Comparison of ENCODE assay signal across 10 mouse cellular contexts in the genomic region with DNA sequence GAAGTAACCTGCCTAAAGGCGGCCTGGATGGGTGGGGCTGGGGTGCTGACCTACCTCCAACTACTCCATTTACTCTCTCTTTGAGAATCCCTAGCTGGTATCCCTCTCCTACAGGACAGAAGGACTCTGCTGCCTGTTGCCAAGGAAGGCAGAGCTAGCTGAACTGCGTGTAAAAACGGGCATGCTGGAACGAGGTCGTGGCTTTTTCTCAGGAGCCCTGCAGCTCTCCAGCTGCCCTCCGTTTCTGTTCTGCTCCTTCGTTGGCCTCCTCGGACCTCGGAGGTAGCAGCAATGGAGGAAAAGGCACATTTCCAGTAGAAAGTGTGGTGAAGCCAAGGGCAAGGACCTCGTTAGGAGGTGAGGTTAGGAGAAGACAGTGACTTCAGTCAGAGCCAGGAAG. TPM values are rescaled to one million over a fixed set of nuclear protein-coding genes. Genes with fewer than 3 reads are reported as not detected.
DNase-seq lines count a peak whose midpoint lies in the region; ATAC-seq and TF ChIP-seq lines count a peak whose summit lies in the region.
"Had no signal": no experiment of that assay in that cellular context is flagged by ENCODE, and none has a peak within 500 bp of the region (broad histone marks: within the 10 kb centered on the region; RNA-seq: fewer than 3 reads in every experiment).

No protein-coding gene starts in this region.

- TF ChIP-seq CTCF in layer of hippocampus, adult 2 months (conservative IDR thresholded peaks at IDR 0.05) = no peak
- no peak for TF ChIP-seq CTCF in cortical plate, adult 2 months (IDR thresholded peaks at IDR 0.05; ENCODE audit: extremely low read depth, insufficient read depth, low read length)
- no peak for TF ChIP-seq CTCF in forebrain, postnatal 0 days (IDR thresholded peaks at IDR 0.05; ENCODE audit: low read depth)

- ATAC-seq in forebrain, postnatal 0 days = no peak
- no peak for ATAC-seq in midbrain, embryonic 15.5 days (replicated peaks)
- no peak for ATAC-seq in frontal cortex, adult (ENCODE audit: low TSS enrichment)

- WGBS in forebrain, postnatal 0 days = 52% methylated on average over 10 of the region's 10 CpGs
- whole genome bisulfite sequencing in midbrain, embryonic 15.5 days = 60% methylated on average over 10 of the region's 10 CpGs

- peak overlapping the region; percentile 85 for H3K27ac ChIP-seq in layer of hippocampus, adult 2 months
- H3K27ac ChIP-seq in cortical plate, adult 2 months (ENCODE audit: insufficient read depth, low read length) = peak overlapping the region; percentile 2; the same call in 1 of the 2 replicates
- peak overlapping the region; percentile 0; the same call in 1 of the 2 replicates for H3K27ac ChIP-seq in forebrain, postnatal 0 days (ENCODE audit: low read depth, low read length)
- H3K27ac ChIP-seq in midbrain, embryonic 15.5 days = 0 out of 2 replicates have a peak overlapping the region, but pooled peaks have one; percentile 2

- H3K9ac ChIP-seq in forebrain, postnatal 0 days = no peak overlapping the region
- H3K9ac ChIP-seq in midbrain, embryonic 15.5 days = no peak overlapping the region

- H3K4me1 ChIP-seq in cortical plate, adult 2 months (ENCODE audit: control insufficient read depth, insufficient read depth, low read length) = peaks cover 9% of the 10 kb centered on the region
- H3K4me1 ChIP-seq in forebrain, postnatal 0 days (ENCODE audit: insufficient read depth) = peaks cover 11% of the 10 kb centered on the region
- H3K4me1 ChIP-seq in midbrain, embryonic 15.5 days = peaks cover 40% of the 10 kb centered on the region

- H3K4me3 ChIP-seq in layer of hippocampus, adult 2 months = peak overlapping the region; percentile 30; the same call in 1 of the 2 replicates
- 0 out of 2 replicates have a peak overlapping the region, but pooled peaks have one; percentile 3 for H3K4me3 ChIP-seq in cortical plate, adult 2 months (ENCODE audit: insufficient read depth, low read length)
- H3K4me3 ChIP-seq in forebrain, postnatal 0 days (ENCODE audit: low read depth, low read length) = no peak overlapping the region
- H3K4me3 ChIP-seq in midbrain, embryonic 15.5 days = no peak overlapping the region

- no peak overlapping the region for H3K4me2 ChIP-seq in forebrain, postnatal 0 days (ENCODE audit: low read depth)
- no peak overlapping the region for H3K4me2 ChIP-seq in midbrain, embryonic 15.5 days

- H3K27me3 ChIP-seq in forebrain, postnatal 0 days (ENCODE audit: insufficient read depth, low read length) = no peaks in the 10 kb centered on the region
- H3K27me3 ChIP-seq in midbrain, embryonic 15.5 days (replicated peaks) = no peaks in the 10 kb centered on the region
- H3K27me3 ChIP-seq: Patski had no signal

- H3K36me3 ChIP-seq in forebrain, postnatal 0 days (ENCODE audit: insufficient read depth) = peaks cover 46% of the 10 kb centered on the region
- peaks cover 37% of the 10 kb centered on the region for H3K36me3 ChIP-seq in midbrain, embryonic 15.5 days (replicated peaks)

- DNase-seq in layer of hippocampus, adult 2 months (ENCODE audit: low spot score in 2 of 2) = no peak
- DNase-seq in layer of hippocampus, postnatal 14 days (ENCODE audit: low spot score in 2 of 2) = no peak
- no peak for DNase-seq in forebrain, postnatal 0 days
- no peak for DNase-seq in layer of hippocampus, adult 18-20 months (ENCODE audit: low spot score in 2 of 2)
- DNase-seq in ovary, postnatal 14 days (ENCODE audit: low spot score) = no peak
- DNase-seq: thymus, postnatal 14 days had no signal

- no peaks in the 10 kb centered on the region for H3K9me3 ChIP-seq in forebrain, postnatal 0 days (ENCODE audit: low read length)
- H3K9me3 ChIP-seq in midbrain, embryonic 15.5 days = no peaks in the 10 kb centered on the region

- TF ChIP-seq POLR2A in cortical plate, adult 2 months (IDR thresholded peaks at IDR 0.05; ENCODE audit: extremely low read depth, insufficient read depth, low read length) = no peak

RNA-seq across cellular contexts. Expression of gene Plxnb2, which starts 11.7 kb away (rescaled TPM):
- total RNA-seq in layer of hippocampus, adult 2 months (2021) = 10 to 100 TPM; 49.7 to 59.1 TPM
- total RNA-seq in layer of hippocampus, postnatal 14 days (2021) = 10 to 100 TPM; 60.1 to 74.0 TPM
- polyA plus RNA-seq in cortical plate, adult 2 months (2012; rRNA removed) = 51.0 and 52.9 TPM in 2 replicates
- total RNA-seq in forebrain, postnatal 0 days (2014; rRNA removed) = 126 and 138 TPM in 2 replicates
- polyA plus RNA-seq in forebrain, postnatal 0 days (2015; fragmentation: Nextera tagmentation; extraction: Ambion mirVana) = 45.2 and 52.8 TPM in 2 replicates
- 101 and 108 TPM in 2 replicates for polyA plus RNA-seq in midbrain, embryonic 15.5 days (2015; fragmentation: Nextera tagmentation; extraction: Ambion mirVana)
- total RNA-seq in layer of hippocampus, adult 18-20 months (2021) = 10 to 100 TPM; 46.4 to 55.0 TPM

RNA-seq across cellular contexts. Expression of gene Mapk11, which starts 19.5 kb away (rescaled TPM):
- total RNA-seq in layer of hippocampus, adult 2 months (2021) = 10 to 100 TPM; 21.6 to 25.8 TPM
- 10 to 100 TPM; 23.2 to 24.9 TPM for total RNA-seq in layer of hippocampus, postnatal 14 days (2021)
- 91.5 and 93.7 TPM in 2 replicates for polyA plus RNA-seq in cortical plate, adult 2 months (2012; rRNA removed)
- 35.2 and 35.8 TPM in 2 replicates for total RNA-seq in forebrain, postnatal 0 days (2014; rRNA removed)
- 16.2 and 21.3 TPM in 2 replicates for polyA plus RNA-seq in forebrain, postnatal 0 days (2015; fragmentation: Nextera tagmentation; extraction: Ambion mirVana)
- polyA plus RNA-seq in midbrain, embryonic 15.5 days (2015; fragmentation: Nextera tagmentation; extraction: Ambion mirVana) = 30.8 and 32.5 TPM in 2 replicates
- total RNA-seq in layer of hippocampus, adult 18-20 months (2021) = 10 to 100 TPM; 19.2 to 21.2 TPM

RNA-seq across cellular contexts. Expression of gene Dennd6b, which starts 27.4 kb away (rescaled TPM):
- total RNA-seq in layer of hippocampus, adult 2 months (2021) = 10 to 100 TPM; 39.6 to 41.5 TPM
- total RNA-seq in layer of hippocampus, postnatal 14 days (2021) = 10 to 100 TPM; 29.9 to 35.5 TPM
- polyA plus RNA-seq in cortical plate, adult 2 months (2012; rRNA removed) = 137 and 148 TPM in 2 replicates
- 73.7 and 89.6 TPM in 2 replicates for total RNA-seq in forebrain, postnatal 0 days (2014; rRNA removed)
- polyA plus RNA-seq in forebrain, postnatal 0 days (2015; fragmentation: Nextera tagmentation; extraction: Ambion mirVana) = 43.4 and 53.3 TPM in 2 replicates
- 117 and 123 TPM in 2 replicates for polyA plus RNA-seq in midbrain, embryonic 15.5 days (2015; fragmentation: Nextera tagmentation; extraction: Ambion mirVana)
- 10 to 100 TPM; 34.8 to 39.1 TPM for total RNA-seq in layer of hippocampus, adult 18-20 months (2021)

RNA-seq across cellular contexts. Expression of gene Mapk12, which starts 28.4 kb away (rescaled TPM):
- 1 to 10 TPM; 4.4 to 5.6 TPM for total RNA-seq in layer of hippocampus, adult 2 months (2021)
- total RNA-seq in layer of hippocampus, postnatal 14 days (2021) = 1 to 10 TPM; 3.5 to 5.4 TPM
- 21.0 and 22.3 TPM in 2 replicates for polyA plus RNA-seq in cortical plate, adult 2 months (2012; rRNA removed)
- 1.8 and 3.4 TPM in 2 replicates for total RNA-seq in forebrain, postnatal 0 days (2014; rRNA removed)
- polyA plus RNA-seq in forebrain, postnatal 0 days (2015; fragmentation: Nextera tagmentation; extraction: Ambion mirVana) = 2.0 and 2.8 TPM in 2 replicates
- polyA plus RNA-seq in midbrain, embryonic 15.5 days (2015; fragmentation: Nextera tagmentation; extraction: Ambion mirVana) = 4.0 and 5.1 TPM in 2 replicates
- total RNA-seq in layer of hippocampus, adult 18-20 months (2021) = 1 to 10 TPM; 4.8 to 5.4 TPM

RNA-seq across cellular contexts. Expression of gene Hdac10, which starts 40.4 kb away (rescaled TPM):
- 10 to 100 TPM; 16.3 to 17.9 TPM for total RNA-seq in layer of hippocampus, adult 2 months (2021)
- 10 to 100 TPM; 14.6 to 14.9 TPM for total RNA-seq in layer of hippocampus, postnatal 14 days (2021)
- 31.3 and 36.0 TPM in 2 replicates for polyA plus RNA-seq in cortical plate, adult 2 months (2012; rRNA removed)
- 33.1 and 44.3 TPM in 2 replicates for total RNA-seq in forebrain, postnatal 0 days (2014; rRNA removed)
- polyA plus RNA-seq in forebrain, postnatal 0 days (2015; fragmentation: Nextera tagmentation; extraction: Ambion mirVana) = 27.9 and 30.1 TPM in 2 replicates
- polyA plus RNA-seq in midbrain, embryonic 15.5 days (2015; fragmentation: Nextera tagmentation; extraction: Ambion mirVana) = 27.0 and 31.4 TPM in 2 replicates
- 10 to 100 TPM; 12.4 to 12.5 TPM for total RNA-seq in layer of hippocampus, adult 18-20 months (2021)

Comparison
In these comparisons a context has a peak if more than half of its experiments do, and no peak if none do; other contexts are left out.
1. H3K27ac ChIP-seq: peak in every context shown above with its lines; median percentile 85 in layer of hippocampus, adult 2 months; 2 in cortical plate, adult 2 months; 2 in midbrain, embryonic 15.5 days; 0 in forebrain, postnatal 0 days.
2. H3K4me3 ChIP-seq: peak in layer of hippocampus, adult 2 months (single experiment) and cortical plate, adult 2 months (single experiment); none in forebrain, postnatal 0 days (single experiment) and midbrain, embryonic 15.5 days (single experiment).